Mouse (Mus musculus): ENCODE measurements around the gene Rtp4. TPM values are rescaled to one million over a fixed set of nuclear protein-coding genes. Genes with fewer than 3 reads are reported as not detected.

The Rtp4 gene
- polyA plus RNA-seq, 1 experiment from 2014 or later: 8.4 TPM

Other genes with a start within 250 kb of the Rtp4 start
- 0.05 TPM in 1 of 2 replicates, not detected in the other for gene Rtp1, start 91.2 kb upstream of the Rtp4 start, polyA plus RNA-seq (2015; fragmentation: Nextera tagmentation; extraction: Ambion mirVana)
- 7.6 and 8.0 TPM in 2 replicates for gene Masp1, start 524 bp downstream of the Rtp4 start, polyA plus RNA-seq (2015; fragmentation: Nextera tagmentation; extraction: Ambion mirVana)